Mouse (Mus musculus) brain, embryonic 14.5 days (tissue): ENCODE measurements around the gene Adcy2.

Experiments
- CTCF ChIP-seq: fragments of 200-500 bp; IDR thresholded peaks from 2 replicates; pipeline ENCODE4 v1.5.1; 2012; ENCODE audit warnings: inconsistent platforms, mild to moderate bottlenecking, moderate library complexity, borderline replicate concordance; ENCODE audit not compliant: insufficient read depth, insufficient read length; ENCODE audit errors: extremely low read depth
- POLR2A ChIP-seq: fragments of 200-500 bp; IDR thresholded peaks from 2 replicates; pipeline ENCODE4 v1.6.1; 2012; ENCODE audit warnings: mild to moderate bottlenecking, inconsistent platforms, borderline replicate concordance; ENCODE audit not compliant: poor library complexity, insufficient read depth, insufficient read length, severe bottlenecking; ENCODE audit errors: extremely low read depth

GRCm38 (mm10) chr13:68581086-68581740 is 418.1 kb downstream of the Adcy2 start:
- TF ChIP-seq CTCF (no peak), POLR2A (no peak)
